Comparison of ENCODE assay signal across 8 mouse cellular contexts in the genomic region with DNA sequence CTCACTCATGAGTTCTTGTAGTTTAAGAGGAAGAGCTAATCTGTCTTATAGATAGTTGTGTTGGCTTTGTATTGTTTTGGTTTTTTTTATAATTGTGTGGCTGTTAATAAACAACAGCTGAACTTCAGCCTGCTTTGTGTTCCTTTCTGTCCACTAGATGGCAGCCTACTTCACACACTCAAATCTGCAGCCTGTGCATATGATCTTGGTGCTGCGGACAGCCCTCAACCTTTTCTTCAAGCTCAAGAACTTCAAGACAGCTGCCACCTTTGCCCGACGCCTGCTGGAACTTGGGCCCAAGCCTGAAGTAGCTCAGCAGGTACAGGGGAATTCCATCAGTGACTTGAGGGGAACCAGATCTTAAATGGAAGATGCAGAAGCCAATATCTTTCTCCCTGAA. TPM values are rescaled to one million over a fixed set of nuclear protein-coding genes. Genes with fewer than 3 reads are reported as not detected.
DNase-seq lines count a peak whose midpoint lies in the region; ATAC-seq and TF ChIP-seq lines count a peak whose summit lies in the region.

No protein-coding gene starts in this region.

- WGBS in forebrain, embryonic 11.5 days, result 50% methylated on average over 3 of the region's 3 CpGs
- 42% methylated on average over 3 of the region's 3 CpGs for WGBS in kidney, postnatal 0 days
- WGBS in midbrain, embryonic 16.5 days, result 44% methylated on average over 3 of the region's 3 CpGs

- H3K27ac ChIP-seq in forebrain, embryonic 11.5 days (ENCODE audit: low read depth, low read length), result no peak overlapping the region
- H3K27ac ChIP-seq in kidney, postnatal 0 days, result no peak overlapping the region
- H3K27ac ChIP-seq in midbrain, embryonic 16.5 days (ENCODE audit: low read length), result no peak overlapping the region

- no peak for ATAC-seq in forebrain, embryonic 11.5 days (replicated peaks; ENCODE audit: low FRiP score)
- no peak for ATAC-seq in kidney, postnatal 0 days (replicated peaks; ENCODE audit: low FRiP score, low read depth)
- 0 out of 2 replicates have a peak, but pooled peaks have one; percentile 55 for ATAC-seq in midbrain, embryonic 16.5 days

- intact Hi-C loops in left cerebral cortex, postnatal 14 days (cut with DNase I), result loop anchor here (2.0 kb wide), 1 partner anchor 191 kb away; no protein-coding TSS in a partner anchor

- no peaks in the 10 kb centered on the region for H3K9me3 ChIP-seq in forebrain, embryonic 11.5 days (ENCODE audit: control insufficient read depth, low read length)
- no peaks in the 10 kb centered on the region for H3K9me3 ChIP-seq in kidney, postnatal 0 days (replicated peaks; ENCODE audit: low read length)
- no peaks in the 10 kb centered on the region for H3K9me3 ChIP-seq in midbrain, embryonic 16.5 days (replicated peaks; ENCODE audit: control insufficient read depth, low read length, poor library complexity, severe bottlenecking)

- peak; percentile 52 to 73 for DNase-seq in left cerebral cortex, postnatal 14 days (ENCODE audit: low spot score in 2 of 2)
- DNase-seq in left cerebral cortex, adult 8-10 months (ENCODE audit: low spot score in 2 of 2), result no peak
- peak; percentile 86 for DNase-seq in ES-CJ7 (ENCODE audit: low read depth, low spot score)
- DNase-seq in c-Kit-positive CD71-positive TER-119-positive erythroid progenitor cells, embryonic 14.5 days (ENCODE audit: low spot score), result peak; percentile 45
- DNase-seq in forebrain, embryonic 11.5 days (ENCODE audit: low spot score), result peak; percentile 59
- peak; percentile 83 for DNase-seq in kidney, postnatal 0 days (ENCODE audit: low spot score)
- no peak for DNase-seq in ovary, adult 18-20 months (ENCODE audit: low spot score)

- H3K4me2 ChIP-seq in forebrain, embryonic 11.5 days (ENCODE audit: low read depth, low read length, severe bottlenecking), result no peak overlapping the region
- no peak overlapping the region for H3K4me2 ChIP-seq in kidney, postnatal 0 days (ENCODE audit: low read length)
- H3K4me2 ChIP-seq in midbrain, embryonic 16.5 days (ENCODE audit: low read length), result no peak overlapping the region

- peak; percentile 81 for TF ChIP-seq CTCF in kidney, postnatal 0 days (IDR thresholded peaks at IDR 0.05; ENCODE audit: low read depth)

- H3K4me3 ChIP-seq in forebrain, embryonic 11.5 days (ENCODE audit: low read depth, low read length), result no peak overlapping the region
- H3K4me3 ChIP-seq in kidney, postnatal 0 days (replicated peaks; ENCODE audit: low read depth, low read length), result no peak overlapping the region
- no peak overlapping the region for H3K4me3 ChIP-seq in midbrain, embryonic 16.5 days (ENCODE audit: low read depth, low read length)

- no peak overlapping the region for H3K9ac ChIP-seq in forebrain, embryonic 11.5 days (ENCODE audit: low read length)
- H3K9ac ChIP-seq in kidney, postnatal 0 days (ENCODE audit: low read depth, low read length), result no peak overlapping the region
- no peak overlapping the region for H3K9ac ChIP-seq in midbrain, embryonic 16.5 days (ENCODE audit: low read depth, low read length)

- no peaks in the 10 kb centered on the region for H3K27me3 ChIP-seq in forebrain, embryonic 11.5 days (ENCODE audit: control insufficient read depth, insufficient read depth, low read length)
- H3K27me3 ChIP-seq in kidney, postnatal 0 days (ENCODE audit: insufficient read depth, low read length), result no peaks in the 10 kb centered on the region
- H3K27me3 ChIP-seq in midbrain, embryonic 16.5 days (ENCODE audit: control insufficient read depth, insufficient read depth, low read depth, low read length), result no peaks in the 10 kb centered on the region

- H3K36me3 ChIP-seq in forebrain, embryonic 11.5 days (ENCODE audit: control insufficient read depth, insufficient read depth, low read length), result peaks cover 15% of the 10 kb centered on the region
- H3K36me3 ChIP-seq in kidney, postnatal 0 days (ENCODE audit: insufficient read depth, low read length), result peaks cover 81% of the 10 kb centered on the region
- H3K36me3 ChIP-seq in midbrain, embryonic 16.5 days (ENCODE audit: control insufficient read depth, insufficient read depth, low read length), result peaks cover 70% of the 10 kb centered on the region

- no peaks in the 10 kb centered on the region for H3K4me1 ChIP-seq in forebrain, embryonic 11.5 days (replicated peaks; ENCODE audit: control insufficient read depth, insufficient read depth, low read length)
- no peaks in the 10 kb centered on the region for H3K4me1 ChIP-seq in kidney, postnatal 0 days (replicated peaks; ENCODE audit: insufficient read depth, low read length)
- H3K4me1 ChIP-seq in midbrain, embryonic 16.5 days (ENCODE audit: control insufficient read depth, insufficient read depth, low read length), result no peaks in the 10 kb centered on the region

RNA-seq across cellular contexts. Expression of gene Pex19, which starts 6.8 kb away (rescaled TPM):
- 100 to 1,000 TPM; 105 to 108 TPM for total RNA-seq in left cerebral cortex, postnatal 14 days (2021)
- 100 to 1,000 TPM in 1 of 4 experiments, 10 to 100 TPM in 3; 78.7 to 104 (median 83.8) TPM for total RNA-seq in left cerebral cortex, adult 8-10 months (2022)
- polyA plus RNA-seq in forebrain, embryonic 11.5 days (2014; fragmentation: Nextera tagmentation; extraction: Ambion mirVana), result 146 and 150 TPM in 2 replicates
- 133 and 136 TPM in 2 replicates for polyA plus RNA-seq in kidney, postnatal 0 days (2015; fragmentation: Nextera tagmentation; extraction: Ambion mirVana)
- 160 and 162 TPM in 2 replicates for polyA plus RNA-seq in midbrain, embryonic 16.5 days (2015; fragmentation: Nextera tagmentation; extraction: Ambion mirVana)

RNA-seq across cellular contexts. Expression of gene Dcaf8, which starts 28.2 kb away (rescaled TPM):
- 100 to 1,000 TPM; 101 to 109 TPM for total RNA-seq in left cerebral cortex, postnatal 14 days (2021)
- 100 to 1,000 TPM; 118 to 125 (median 119) TPM for total RNA-seq in left cerebral cortex, adult 8-10 months (2022)
- 116 and 118 TPM in 2 replicates for polyA plus RNA-seq in forebrain, embryonic 11.5 days (2014; fragmentation: Nextera tagmentation; extraction: Ambion mirVana)
- 110 and 123 TPM in 2 replicates for polyA plus RNA-seq in kidney, postnatal 0 days (2015; fragmentation: Nextera tagmentation; extraction: Ambion mirVana)
- polyA plus RNA-seq in midbrain, embryonic 16.5 days (2015; fragmentation: Nextera tagmentation; extraction: Ambion mirVana), result 84.7 and 84.9 TPM in 2 replicates

RNA-seq across cellular contexts. Expression of gene Ncstn, which starts 37.1 kb away (rescaled TPM):
- total RNA-seq in left cerebral cortex, postnatal 14 days (2021), result 10 to 100 TPM; 74.5 to 77.9 TPM
- total RNA-seq in left cerebral cortex, adult 8-10 months (2022), result 10 to 100 TPM; 62.4 to 69.8 (median 64.3) TPM
- polyA plus RNA-seq in forebrain, embryonic 11.5 days (2014; fragmentation: Nextera tagmentation; extraction: Ambion mirVana), result 107 and 117 TPM in 2 replicates
- polyA plus RNA-seq in kidney, postnatal 0 days (2015; fragmentation: Nextera tagmentation; extraction: Ambion mirVana), result 129 and 135 TPM in 2 replicates
- 105 and 107 TPM in 2 replicates for polyA plus RNA-seq in midbrain, embryonic 16.5 days (2015; fragmentation: Nextera tagmentation; extraction: Ambion mirVana)

RNA-seq across cellular contexts. Expression of gene Copa, which starts 37.4 kb away (rescaled TPM):
- 100 to 1,000 TPM; 155 to 162 TPM for total RNA-seq in left cerebral cortex, postnatal 14 days (2021)
- total RNA-seq in left cerebral cortex, adult 8-10 months (2022), result 100 to 1,000 TPM; 138 to 149 (median 144) TPM
- polyA plus RNA-seq in forebrain, embryonic 11.5 days (2014; fragmentation: Nextera tagmentation; extraction: Ambion mirVana), result 182 and 187 TPM in 2 replicates
- polyA plus RNA-seq in kidney, postnatal 0 days (2015; fragmentation: Nextera tagmentation; extraction: Ambion mirVana), result 143 and 163 TPM in 2 replicates
- polyA plus RNA-seq in midbrain, embryonic 16.5 days (2015; fragmentation: Nextera tagmentation; extraction: Ambion mirVana), result 209 and 222 TPM in 2 replicates

Comparison
In these comparisons a context has a peak if more than half of its experiments do, and no peak if none do; other contexts are left out.
1. DNase-seq: peak in left cerebral cortex, postnatal 14 days (2 of 2), ES-CJ7 (single experiment), c-Kit-positive CD71-positive TER-119-positive erythroid progenitor cells, embryonic 14.5 days (single experiment), forebrain, embryonic 11.5 days (single experiment) and kidney, postnatal 0 days (single experiment); none in left cerebral cortex, adult 8-10 months (0 of 2) and ovary, adult 18-20 months (single experiment).